Mouse (Mus musculus) frontal cortex, postnatal 25 days (tissue): Measurements from ENCODE around the gene Eps8l2.

ENCODE experiments used
- DNase-seq, 2 experiments: peaks; one replicate each; pipeline ENCODE4 v3.0.0; 2022; ENCODE audit warnings: low spot score in 2 of 2

The Eps8l2 gene

GRCm38 (mm10) chr7:141328373-141328990 lies 10.2 kb upstream of the Eps8l2 start:
- DNase-seq: no peak

DNA sequence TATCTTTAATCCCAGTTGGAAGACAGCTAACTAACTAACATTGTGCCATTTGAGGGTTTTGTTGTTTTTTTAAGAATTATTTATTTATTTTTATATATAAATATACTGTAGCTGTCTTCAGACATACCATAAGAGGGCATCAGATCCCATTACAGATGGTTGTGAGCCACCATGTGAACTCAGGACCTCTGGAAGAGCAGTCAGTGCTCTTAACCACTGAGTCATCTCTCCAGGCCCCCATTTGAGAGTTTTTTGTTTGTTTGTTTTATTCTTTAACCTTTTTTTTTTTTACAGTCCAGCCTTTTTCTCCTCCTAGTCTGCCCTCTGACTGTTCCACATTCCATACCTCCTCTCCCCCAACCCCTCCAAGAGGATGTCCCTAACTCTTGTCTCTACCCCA lies 8.0 kb upstream of the Eps8l2 start:
- DNase-seq: no peak

DNA sequence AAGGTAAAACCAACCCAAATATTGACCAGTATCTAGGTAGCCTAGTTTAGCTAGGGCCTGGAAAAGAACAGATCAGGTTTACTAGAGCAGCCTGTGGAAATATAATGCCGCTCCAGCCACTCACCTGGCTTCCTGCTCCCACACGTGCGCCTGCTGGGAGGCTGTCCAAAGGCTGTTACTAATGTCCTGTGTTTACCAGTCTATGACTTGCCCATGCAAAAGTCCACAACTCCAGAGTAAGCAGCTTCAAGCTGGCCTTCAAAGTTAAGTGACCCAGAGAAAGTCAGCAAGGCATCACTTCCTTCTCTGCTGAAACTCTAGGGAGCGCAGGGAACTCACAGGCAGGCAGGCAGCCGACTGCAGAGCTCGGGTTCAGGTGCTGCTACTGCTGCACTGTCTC lies 6.7 kb upstream of the Eps8l2 start:
- no peak for DNase-seq

- DNase-seq: no peak
These were observed 3.6 kb upstream of the Eps8l2 start for GRCm38 (mm10) chr7:141335044-141335579.

GRCm38 (mm10) chr7:141335682-141336081 lies 3.0 kb upstream of the Eps8l2 start:
- no peak for DNase-seq

DNA sequence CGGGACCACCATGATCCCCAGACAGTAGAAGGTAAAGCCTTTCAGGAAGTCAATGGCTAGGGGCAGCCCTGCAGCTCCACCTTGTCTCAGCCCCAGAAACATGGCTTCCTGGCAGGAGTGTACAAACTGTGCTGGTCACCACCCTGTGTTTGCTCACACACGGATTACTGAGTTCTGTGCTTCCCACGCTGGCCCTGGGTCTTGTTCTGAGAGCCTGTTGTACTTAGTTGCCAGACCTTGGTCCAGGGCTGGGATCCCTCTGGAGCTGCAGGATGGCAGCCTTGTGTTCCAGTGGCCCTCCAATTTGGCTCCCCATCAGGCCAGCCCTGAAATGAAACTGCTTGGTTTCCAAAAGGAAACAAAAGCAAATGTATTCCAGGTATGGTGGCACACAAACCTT lies 2.4 kb upstream of the Eps8l2 start:
- DNase-seq: no peak

DNA sequence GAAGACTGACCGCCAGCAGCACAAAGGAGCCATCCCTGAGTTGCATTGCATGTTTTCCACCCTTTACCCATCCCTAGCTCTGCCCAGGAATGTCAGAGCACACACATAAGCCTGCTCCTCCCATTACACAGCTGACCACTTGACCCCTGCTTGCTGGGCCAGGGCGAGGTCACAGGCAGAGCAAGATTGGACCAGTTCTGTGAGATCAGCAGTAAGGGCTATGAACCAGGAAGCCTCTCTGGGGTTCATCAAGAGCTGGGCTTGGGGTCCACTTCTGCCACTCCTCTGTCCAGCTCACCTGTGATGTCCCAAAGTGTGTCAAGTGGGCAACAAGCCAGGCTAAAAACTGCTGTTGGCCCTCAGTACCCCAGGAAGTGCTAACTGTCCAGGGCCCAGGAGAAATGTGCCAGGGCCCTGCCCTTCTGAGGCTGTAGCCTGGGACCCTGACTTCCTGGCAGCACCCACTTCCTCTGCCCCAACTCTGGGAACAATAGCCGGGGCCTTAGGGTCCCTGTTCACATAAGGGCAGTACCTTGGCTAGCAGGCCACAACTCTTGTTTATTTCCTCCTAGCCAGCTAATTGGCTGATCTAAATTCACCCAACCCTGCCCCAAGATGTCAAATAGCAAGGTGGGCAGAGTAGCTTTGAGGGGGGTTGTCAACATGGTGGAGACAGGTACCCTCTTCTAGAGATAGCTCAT lies 814 bp upstream of the Eps8l2 start:
- no peak for DNase-seq

DNA sequence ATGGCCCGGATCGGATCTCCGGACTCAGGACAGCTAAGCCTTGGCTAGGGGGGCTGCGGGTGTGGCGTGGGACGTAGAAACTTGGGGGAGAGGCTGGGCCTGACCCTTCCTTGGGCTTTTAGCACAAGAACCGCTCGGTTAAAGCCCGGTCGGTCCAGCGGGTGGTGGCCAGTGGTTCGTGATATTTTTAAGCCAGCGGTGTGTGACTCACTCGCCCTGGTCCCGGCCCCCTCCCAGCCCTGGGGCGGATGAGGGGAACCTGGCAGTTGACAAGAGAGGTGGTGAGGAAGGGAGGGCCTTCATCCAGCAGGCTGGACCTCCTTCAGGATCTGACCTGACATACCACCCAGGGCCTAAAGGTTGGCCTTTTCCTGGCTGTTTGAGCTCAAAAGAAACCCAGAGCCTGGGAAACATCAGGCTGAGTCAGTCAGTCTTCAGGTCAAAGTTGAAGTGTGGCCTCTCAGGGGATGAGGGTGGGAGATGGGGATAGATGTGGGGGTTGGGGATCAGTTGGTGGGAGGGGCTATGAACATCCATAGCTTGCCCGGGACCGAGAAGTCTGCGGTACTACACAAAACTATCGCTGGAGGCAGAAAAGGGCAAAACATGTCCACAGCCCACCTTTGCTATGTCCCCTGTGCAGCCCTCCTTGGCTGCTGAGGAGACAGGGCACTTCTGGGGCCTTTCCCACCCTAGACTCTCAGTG lies 688 bp downstream of the Eps8l2 start:
- no peak for DNase-seq

DNA sequence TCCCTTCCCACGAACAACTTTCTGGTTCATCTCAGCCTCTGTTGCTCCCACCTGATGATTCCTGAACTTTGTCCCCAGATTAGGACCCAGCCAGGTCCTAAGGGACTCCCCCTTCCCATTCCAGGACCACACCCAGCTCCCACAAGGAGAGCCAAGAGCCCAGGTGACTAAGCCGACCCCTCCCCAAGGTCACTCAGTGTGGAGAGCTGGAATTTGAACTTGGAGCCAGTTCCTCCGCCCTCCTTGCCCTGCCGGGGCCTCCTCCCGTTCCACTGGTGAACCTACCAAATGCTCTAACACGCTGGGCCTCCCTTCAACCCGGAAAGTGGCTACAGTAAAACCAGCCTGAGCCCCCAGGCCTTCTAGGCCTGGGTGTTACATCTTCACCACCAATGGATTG lies 1.3 kb downstream of the Eps8l2 start:
- DNase-seq: no peak

- DNase-seq: no peak
These were observed 1.8 kb downstream of the Eps8l2 start for GRCm38 (mm10) chr7:141340476-141340875.

DNA sequence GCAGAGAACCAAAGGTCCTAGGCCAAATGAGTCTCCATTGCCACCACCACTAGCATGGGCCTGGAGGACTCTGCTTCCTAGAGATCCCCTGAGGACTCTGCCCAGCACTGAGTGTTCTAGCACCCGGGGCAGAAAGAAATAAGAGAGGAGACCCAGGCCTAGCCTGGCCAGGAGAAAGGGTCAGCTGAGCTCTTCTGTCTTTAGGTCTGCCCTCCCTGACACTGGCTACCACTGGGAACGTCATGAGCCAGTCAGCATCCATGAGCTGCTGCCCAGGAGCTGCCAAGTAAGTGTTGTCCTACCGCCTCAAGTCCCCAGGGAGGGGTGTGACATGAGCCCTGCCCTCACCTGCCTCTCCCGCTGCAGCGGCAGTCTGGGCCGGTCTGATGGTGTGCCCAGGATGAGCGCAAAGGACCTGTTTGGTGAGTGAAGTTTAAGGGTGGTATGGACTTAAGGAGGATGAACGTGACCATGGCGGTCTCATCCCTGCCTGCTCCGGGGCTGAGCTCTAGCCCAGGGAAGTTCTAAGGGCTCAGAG lies 3.1 kb downstream of the Eps8l2 start:
- no peak for DNase-seq

DNA sequence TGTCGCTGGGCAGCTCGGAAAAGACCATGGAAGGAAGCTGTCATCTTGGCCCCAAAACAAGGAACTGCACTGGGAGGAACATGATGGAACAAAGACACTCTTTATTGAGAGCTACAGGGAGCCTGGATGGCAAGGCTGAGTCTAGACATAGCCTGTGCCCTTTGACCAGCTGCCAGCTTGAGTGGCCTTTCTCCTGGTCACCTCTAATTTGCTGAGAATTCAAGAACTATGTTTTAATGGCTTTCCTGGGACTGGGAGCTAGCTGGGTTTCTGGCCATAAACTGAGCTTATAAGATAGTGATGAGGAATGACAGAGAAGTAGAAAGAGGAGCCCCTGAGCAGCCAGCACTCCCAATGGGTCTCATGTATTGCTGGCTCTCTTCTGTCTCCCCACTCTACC lies 4.5 kb downstream of the Eps8l2 start:
- no peak for DNase-seq

GRCm38 (mm10) chr7:141343696-141344095 lies 5.0 kb downstream of the Eps8l2 start:
- no peak for DNase-seq

GRCm38 (mm10) chr7:141344787-141345186 lies 6.1 kb downstream of the Eps8l2 start:
- no peak for DNase-seq

DNA sequence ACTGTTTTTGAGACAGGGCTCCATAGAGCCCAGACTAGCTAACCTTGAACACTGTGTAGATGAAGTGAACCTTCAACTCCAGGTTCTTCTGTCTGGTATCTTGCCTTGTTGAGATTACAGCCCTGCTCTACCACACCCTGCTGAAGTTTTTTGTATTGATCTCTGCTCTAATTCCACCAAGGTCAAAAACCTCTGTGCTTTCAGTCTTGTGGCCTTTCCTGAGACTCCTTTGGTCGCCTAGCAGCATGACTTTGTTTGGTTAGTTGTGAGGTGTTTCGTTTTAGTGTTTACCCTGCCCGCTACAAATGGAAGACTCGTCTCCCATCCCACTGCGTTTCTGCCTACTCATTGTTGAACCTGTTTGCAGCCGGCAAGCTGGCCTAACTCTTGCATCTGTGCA lies 12.4 kb downstream of the Eps8l2 start:
- no peak for DNase-seq

DNA sequence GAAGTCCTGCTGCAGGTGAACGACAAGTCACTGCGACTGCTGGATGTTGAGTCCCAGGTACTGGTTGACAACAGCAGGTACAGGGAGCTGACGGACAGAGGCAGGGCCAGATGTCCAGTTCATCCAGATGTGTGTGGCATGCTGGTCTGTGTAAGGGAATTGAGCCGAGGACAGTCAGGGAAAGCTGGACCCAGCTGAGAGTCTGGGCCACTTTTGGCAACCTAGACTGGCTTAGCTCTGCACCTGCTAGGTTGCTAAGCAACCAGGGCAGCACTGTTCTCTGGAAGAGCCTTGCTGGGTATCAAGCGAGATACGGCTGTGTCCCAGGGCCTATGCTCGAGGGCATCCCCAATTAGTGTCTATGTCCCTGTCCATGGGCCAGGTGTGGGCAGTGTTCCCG lies 16.4 kb downstream of the Eps8l2 start:
- DNase-seq: no peak

DNA sequence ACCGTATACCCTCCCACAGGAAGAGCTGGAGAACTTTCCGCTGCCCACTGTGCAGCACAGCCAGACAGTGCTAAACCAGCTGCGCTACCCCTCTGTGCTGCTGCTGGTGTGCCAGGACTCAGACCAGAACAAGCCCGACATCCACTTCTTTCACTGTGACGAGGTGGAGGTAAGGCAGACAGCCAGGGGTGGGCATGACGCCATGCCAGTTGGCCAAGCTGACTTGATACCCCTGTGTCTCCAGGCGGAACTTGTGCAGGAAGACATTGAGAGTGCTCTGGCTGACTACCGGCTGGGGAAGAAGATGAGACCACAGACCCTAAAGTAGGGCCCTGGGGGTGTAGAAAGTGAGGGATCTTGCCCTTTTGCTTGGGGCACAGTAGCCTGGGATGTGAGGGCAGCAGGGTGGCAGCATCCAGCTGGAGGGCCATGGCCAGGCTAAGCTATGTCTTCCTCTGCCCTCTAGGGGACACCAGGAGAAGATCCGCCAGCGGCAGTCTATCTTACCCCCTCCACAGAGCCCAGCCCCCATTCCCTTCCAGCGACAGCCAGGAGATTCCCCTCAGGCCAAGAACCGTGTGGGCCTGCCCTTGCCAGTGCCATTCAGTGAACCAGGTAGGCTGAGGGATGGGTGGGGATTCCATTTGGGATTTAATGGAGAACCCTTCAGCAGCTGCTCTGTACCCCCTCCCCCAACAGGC lies 17.1 kb downstream of the Eps8l2 start:
- DNase-seq: no peak

GRCm38 (mm10) chr7:141356971-141357370 lies 18.3 kb downstream of the Eps8l2 start:
- DNase-seq: no peak

GRCm38 (mm10) chr7:141361510-141361909 lies 22.8 kb downstream of the Eps8l2 start:
- no peak for DNase-seq

DNA sequence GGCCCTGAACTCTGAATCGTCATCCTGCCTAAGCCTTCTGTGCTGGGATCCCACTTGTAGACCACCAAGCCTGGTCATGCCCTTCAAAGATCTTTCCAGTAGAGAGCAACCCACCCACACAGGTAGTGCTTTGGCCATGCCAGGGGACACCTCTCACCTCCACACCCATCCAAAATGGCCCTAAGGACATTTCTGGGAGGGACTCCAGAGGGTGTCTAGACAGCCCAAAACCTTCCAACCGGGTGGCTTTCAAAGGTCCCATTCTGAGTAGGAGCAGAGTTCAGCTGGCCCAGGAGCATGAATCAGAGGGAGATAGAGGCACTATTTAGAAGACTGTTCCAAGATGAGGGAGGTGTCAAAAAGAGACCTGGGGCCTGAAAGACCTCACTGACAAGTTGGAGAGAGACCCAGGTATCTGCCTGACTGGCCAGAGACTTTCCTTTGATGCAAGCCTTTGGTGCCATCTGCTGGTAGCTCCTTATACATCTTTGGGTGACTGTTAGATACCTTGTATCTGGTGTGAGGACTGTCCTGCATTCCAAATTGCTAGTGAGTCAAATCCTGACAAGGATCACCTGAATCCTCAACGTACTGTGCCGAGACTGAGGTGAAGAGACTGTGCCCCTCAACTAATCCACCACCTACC lies 24.5 kb downstream of the Eps8l2 start:
- DNase-seq: peak; percentile 45 to 77

- no peak for DNase-seq
These were observed 25.1 kb downstream of the Eps8l2 start for GRCm38 (mm10) chr7:141363752-141364125.
